Mouse (Mus musculus) ES-E14 (cell line): ENCODE measurements at regions not wholly inside any gene's neighbourhood (a gene's known extent, or its start where the extent isn't known, plus 50 kb on each side); places are given as distances from the start of the nearest gene placed in this dataset.
A peak's percentile ranks its signal among the peaks of the same experiment; 100 is the strongest.

Experiments
- DNase-seq: peaks from one replicate; pipeline ENCODE4 v3.0.0-alpha.2; 2013; ENCODE audit warnings: low read depth, low spot score
- H3K27ac ChIP-seq: 2 replicates; pipeline ENCODE4 v1.5.1; 2012; ENCODE audit warnings: low read depth, mild to moderate bottlenecking, low read length, moderate library complexity, mixed read lengths; ENCODE audit not compliant: poor library complexity, insufficient read depth, severe bottlenecking
- H3K36me3 ChIP-seq: 2 replicates; pipeline ENCODE4 v1.6.1; 2012; ENCODE audit warnings: mild to moderate bottlenecking, low read length, moderate library complexity, mixed read lengths; ENCODE audit not compliant: control insufficient read depth, poor library complexity, insufficient read depth, severe bottlenecking
- H3K4me1 ChIP-seq, 2 experiments: fragments of 150-350 bp in 1 of 2; sonication (generic) in 1 of 2; 2 replicates each; pipeline ENCODE4 v1.6.1; 2012; ENCODE audit warnings: low read length in 2 of 2, mild to moderate bottlenecking in 1 of 2, mixed read lengths in 1 of 2; ENCODE audit not compliant: control insufficient read depth in 2 of 2, insufficient read depth in 2 of 2, poor library complexity in 1 of 2
- H3K4me3 ChIP-seq, 2 experiments: fragments of 150-350 bp in 1 of 2; sonication (generic) in 1 of 2; 2 replicates each; pipeline ENCODE4 v1.5.1; 2012; ENCODE audit warnings: low read length in 2 of 2, low read depth in 1 of 2, mild to moderate bottlenecking in 1 of 2, mixed read lengths in 1 of 2; ENCODE audit not compliant: insufficient read depth in 1 of 2, poor library complexity in 1 of 2, severe bottlenecking in 1 of 2
- H3K9ac ChIP-seq: 2 replicates; pipeline ENCODE4 v1.6.1; 2012; ENCODE audit warnings: low read depth, mild to moderate bottlenecking, low read length, mixed read lengths; ENCODE audit not compliant: poor library complexity, insufficient read depth, severe bottlenecking
- H3K9me3 ChIP-seq: fragments of 150-350 bp; sonication (generic); 2 replicates; pipeline ENCODE4 v1.6.1; 2012; ENCODE audit warnings: low read depth, mild to moderate bottlenecking, low read length; ENCODE audit not compliant: control insufficient read depth, insufficient read depth
- CHD2 ChIP-seq: IDR thresholded peaks from 2 replicates; pipeline ENCODE4 v1.6.1; 2014; ENCODE audit warnings: mild to moderate bottlenecking, low read depth, low read length, inconsistent platforms
- HCFC1 ChIP-seq: IDR thresholded peaks from 2 replicates; pipeline ENCODE4 v1.6.1; 2012; ENCODE audit warnings: low read length, inconsistent platforms, borderline replicate concordance; ENCODE audit not compliant: insufficient read depth
- MAFK ChIP-seq: IDR thresholded peaks from 2 replicates; pipeline ENCODE4 v1.6.1; 2014; ENCODE audit warnings: mild to moderate bottlenecking, low read depth, low read length, inconsistent platforms; ENCODE audit not compliant: insufficient read depth
- ZC3H11A ChIP-seq: IDR thresholded peaks from 2 replicates; pipeline ENCODE4 v1.6.1; 2012; ENCODE audit warnings: low read depth, mild to moderate bottlenecking, inconsistent platforms, low read length, borderline replicate concordance
- ZNF384 ChIP-seq: IDR thresholded peaks from 2 replicates; pipeline ENCODE4 v1.6.1; 2012; ENCODE audit warnings: low read depth, low read length, inconsistent platforms
- in situ Hi-C, 2 experiments: fragments of 600-800 bp; cut with MboI; formaldehyde crosslinking; loops; one replicate each; pipeline ENCODE4 v1.15.1; 2025; ENCODE audit warnings: low sequenced_read_pairs in 2 of 2, inconsistent platforms in 1 of 2; ENCODE audit not compliant: unreplicated experiment in 2 of 2

DNA sequence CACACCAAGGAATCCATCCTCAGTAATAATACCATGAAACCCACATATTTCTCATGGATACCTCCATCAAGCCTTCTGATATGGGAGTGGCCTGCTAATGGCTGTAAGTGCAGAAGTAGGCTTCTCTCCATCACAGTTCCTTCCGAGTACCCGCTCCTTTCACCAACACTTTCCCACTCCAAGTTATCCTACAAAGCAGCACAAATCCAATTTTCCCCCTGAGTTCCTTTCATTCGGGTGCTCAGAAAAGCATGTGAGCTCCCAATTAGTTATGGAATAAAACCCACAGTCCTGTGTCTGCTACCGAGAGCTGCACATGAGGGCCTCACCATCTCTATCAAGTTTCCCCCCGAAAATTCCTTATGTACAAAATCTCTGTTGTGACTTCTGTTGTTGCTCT, 75.8 kb upstream of the Ubash3b start:
- H3K36me3 ChIP-seq, result no peaks in the 10 kb centered on the region
- no peaks in the 10 kb centered on the region for H3K4me1 ChIP-seq
- H3K9ac ChIP-seq, result no peak overlapping the region
- no peaks in the 10 kb centered on the region for H3K9me3 ChIP-seq
- TF ChIP-seq ZC3H11A (no peak), HCFC1 (no peak), CHD2 (no peak), ZNF384 (no peak), MAFK (no peak)
- H3K27ac ChIP-seq, result no peak overlapping the region
- in situ Hi-C loops, result loop anchor here in 1 of 2 experiments (25.0 kb wide), 1 partner anchor 725 kb away; no protein-coding TSS in a partner anchor
- DNase-seq, result no peak
- H3K4me3 ChIP-seq, result no peak overlapping the region

DNA sequence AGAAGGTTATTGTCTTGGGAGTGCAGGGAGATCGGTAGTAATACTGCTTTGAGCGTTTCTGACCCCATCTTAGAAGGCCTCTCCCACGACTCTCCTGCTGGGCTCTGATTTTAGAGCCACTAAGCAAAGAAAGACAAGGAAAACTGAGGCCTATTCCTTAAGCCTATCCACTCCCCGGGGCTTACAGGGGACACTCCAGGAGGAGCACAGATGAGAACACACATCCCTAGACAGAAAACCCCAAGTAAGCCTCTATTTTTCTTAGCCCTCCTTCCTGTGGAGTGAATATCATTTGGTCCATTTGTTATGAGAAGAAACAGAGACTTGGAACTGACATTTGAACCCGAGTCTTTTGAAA, 67.7 kb upstream of the Ubash3b start:
- Histone ChIP-seq H3K9ac (peak overlapping the region; percentile 72; the same call in 1 of the 2 replicates), H3K4me1 (no peaks in the 10 kb centered on the region), H3K4me3 (peak overlapping the region; percentile 60 to 79; a peak in 3 of 4 replicates), H3K9me3 (no peaks in the 10 kb centered on the region), H3K27ac (no peak overlapping the region), H3K36me3 (no peaks in the 10 kb centered on the region)
- in situ Hi-C loops, result loop anchor here (5.0 to 25.0 kb wide), 2 partner anchors 723 to 733 kb away; no protein-coding TSS in a partner anchor
- no peak for DNase-seq
- no peak for TF ChIP-seq ZNF384
- no peak for TF ChIP-seq ZC3H11A
- TF ChIP-seq MAFK, result no peak
- no peak for TF ChIP-seq HCFC1

DNA sequence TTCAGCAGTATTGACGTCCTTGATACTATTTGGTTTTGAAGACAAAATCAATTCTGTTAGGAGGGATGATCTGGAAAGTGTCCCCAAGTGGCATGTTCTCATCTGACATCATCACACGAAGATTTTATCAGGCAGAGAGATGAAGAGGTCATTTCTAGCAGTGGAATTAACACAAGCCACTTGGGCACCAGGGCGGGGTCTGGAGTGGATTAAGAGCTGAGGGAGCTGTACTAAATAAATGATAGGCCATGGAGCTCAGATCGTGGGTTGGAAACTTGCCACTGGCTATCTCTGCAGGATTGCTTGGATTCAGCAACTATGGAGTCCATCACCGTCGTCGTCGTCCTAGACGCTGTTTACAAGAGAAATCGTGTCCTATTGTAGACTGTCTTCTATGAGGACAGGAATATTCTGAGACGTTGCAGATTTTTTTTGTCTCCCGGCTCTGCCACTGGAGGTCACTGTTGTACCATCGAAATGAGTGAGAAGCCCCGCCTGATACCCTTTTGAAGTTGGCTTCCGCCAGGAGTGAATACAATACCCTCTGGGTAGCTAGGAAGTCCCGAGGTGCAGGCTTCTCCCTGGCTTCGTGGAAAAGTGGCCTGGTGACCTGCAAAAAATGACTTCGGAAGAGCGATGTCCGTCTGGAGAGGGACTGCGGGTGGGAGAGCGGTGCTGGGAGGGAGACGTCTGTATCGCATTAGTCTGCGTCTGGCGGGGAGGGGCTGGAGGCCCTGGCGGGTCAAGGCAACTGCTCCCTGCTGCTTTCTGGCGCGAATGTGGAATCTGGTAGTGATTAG, 67.1 kb upstream of the Ubash3b start:
- peak; percentile 41; the same call in 1 of the 2 replicates for TF ChIP-seq HCFC1
- TF ChIP-seq ZNF384, result no peak
- TF ChIP-seq CHD2, result no peak
- peak; percentile 92 for TF ChIP-seq ZC3H11A
- peak; percentile 72 for TF ChIP-seq MAFK
- Histone ChIP-seq H3K9ac (peak overlapping the region; percentile 72), H3K4me3 (peak overlapping the region; percentile 60 to 79), H3K4me1 (peaks cover 0 to 3% of the 10 kb centered on the region in 2 experiments; a peak in 1 of 4 replicates), H3K9me3 (no peaks in the 10 kb centered on the region), H3K36me3 (no peaks in the 10 kb centered on the region), H3K27ac (no peak overlapping the region)
- DNase-seq, result peak; percentile 90
- in situ Hi-C loops, result loop anchor here (5.0 to 25.0 kb wide), 2 partner anchors 724 to 734 kb away; no protein-coding TSS in a partner anchor

DNA sequence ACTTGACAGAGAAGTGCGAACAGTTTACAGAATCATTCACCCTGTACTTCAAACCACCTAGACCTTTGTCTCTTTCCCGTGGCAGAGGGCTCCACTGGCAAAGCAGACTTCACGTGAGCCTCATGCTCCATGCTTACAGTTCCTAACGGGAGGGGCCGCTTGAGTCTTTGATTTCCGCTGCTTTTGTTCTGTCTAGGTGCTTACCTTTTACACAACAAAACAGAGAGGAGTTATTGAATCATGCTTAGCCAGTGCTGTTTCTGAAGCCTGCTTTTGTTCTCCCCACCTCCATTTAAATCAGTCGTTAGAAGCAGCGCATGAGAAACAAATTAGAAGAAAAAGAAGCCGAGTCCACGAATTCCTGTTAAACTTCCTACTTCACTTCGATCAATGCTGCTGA, 61.9 kb upstream of the Ubash3b start:
- no peak overlapping the region for H3K9ac ChIP-seq
- no peak for TF ChIP-seq CHD2
- TF ChIP-seq ZNF384, result no peak
- no peak for TF ChIP-seq MAFK
- TF ChIP-seq ZC3H11A, result no peak
- TF ChIP-seq HCFC1, result no peak
- in situ Hi-C loops, result no loop called here
- no peak overlapping the region for H3K27ac ChIP-seq
- no peaks in the 10 kb centered on the region for H3K9me3 ChIP-seq
- no peak overlapping the region for H3K4me3 ChIP-seq
- H3K36me3 ChIP-seq, result no peaks in the 10 kb centered on the region
- DNase-seq, result peak; percentile 38
- H3K4me1 ChIP-seq, result peaks cover 0 to 3% of the 10 kb centered on the region in 2 experiments; a peak in 1 of 4 replicates
